In genomic region chr13:24903412-24903811, GRCm38 (mm10) we compare ENCODE assay signal across 31 mouse cellular contexts. TPM values are rescaled to one million over a fixed set of nuclear protein-coding genes. Genes with fewer than 3 reads are reported as not detected.
A peak's percentile ranks its signal among the peaks of the same experiment; 100 is the strongest.
DNase-seq lines count a peak whose midpoint lies in the region; ATAC-seq and TF ChIP-seq lines count a peak whose summit lies in the region.
"Had no signal": no experiment of that assay in that cellular context is flagged by ENCODE, and none has a peak within 500 bp of the region (broad histone marks: within the 10 kb centered on the region; RNA-seq: fewer than 3 reads in every experiment).

No protein-coding gene starts in this region.

- no peaks in the 10 kb centered on the region for H3K9me3 ChIP-seq in lung, postnatal 0 days (ENCODE audit: low read length)
- H3K9me3 ChIP-seq in heart, embryonic 15.5 days (replicated peaks), result no peaks in the 10 kb centered on the region
- H3K9me3 ChIP-seq: embryonic facial prominence, embryonic 10.5 days; embryonic facial prominence, embryonic 15.5 days; forebrain, embryonic 13.5 days; limb, embryonic 15.5 days; liver, embryonic 13.5 days; midbrain, embryonic 12.5 days; neural tube, embryonic 13.5 days had no signal

- no peak overlapping the region for H3K4me2 ChIP-seq in lung, postnatal 0 days (replicated peaks; ENCODE audit: low read depth, low read length)
- H3K4me2 ChIP-seq in heart, embryonic 15.5 days, result no peak overlapping the region
- H3K4me2 ChIP-seq: embryonic facial prominence, embryonic 15.5 days; forebrain, embryonic 13.5 days; hindbrain, embryonic 14.5 days; limb, embryonic 15.5 days; liver, embryonic 13.5 days; midbrain, embryonic 12.5 days; neural tube, embryonic 13.5 days had no signal

- no peak for TF ChIP-seq CTCF in lung, postnatal 0 days (IDR thresholded peaks at IDR 0.05)

- H3K27ac ChIP-seq in lung, postnatal 0 days (ENCODE audit: low read length), result no peak overlapping the region
- H3K27ac ChIP-seq in heart, embryonic 15.5 days, result peak overlapping the region; percentile 37
- H3K27ac ChIP-seq: embryonic facial prominence, embryonic 10.5 days; embryonic facial prominence, embryonic 15.5 days; forebrain, embryonic 13.5 days; gastrocnemius, adult 2 months; hindbrain, embryonic 14.5 days; limb, embryonic 15.5 days; liver, embryonic 13.5 days; midbrain, embryonic 12.5 days; neural tube, embryonic 13.5 days had no signal

- peak; percentile 72 for TF ChIP-seq EP300 in lung, postnatal 0 days (IDR thresholded peaks at IDR 0.05)

- DNase-seq in lung, postnatal 0 days (ENCODE audit: low spot score), result no peak
- DNase-seq in lung, postnatal 25 days (ENCODE audit: low spot score), result no peak
- DNase-seq in heart, adult 9 months (ENCODE audit: low spot score in 2 of 2), result peak; percentile 37 to 48
- peak; percentile 21 to 24 for DNase-seq in heart, postnatal 36 days
- no peak for DNase-seq in c-Kit-positive CD71-positive TER-119-positive erythroid progenitor cells, embryonic 14.5 days (ENCODE audit: low spot score)
- DNase-seq: adrenal gland, postnatal 25 days; B cell, adult 2 months; cerebellum, adult 2 months; cerebellum, postnatal 14 days; gastrocnemius, adult 2 months; gastrocnemius, postnatal 36 days; kidney, adult 9 months; kidney, postnatal 10 days; layer of hippocampus, postnatal 36 days; left cerebral cortex, postnatal 4 days; liver, embryonic 13.5 days; lung, adult 18-20 months; lung, postnatal 10 days; thymus, postnatal 14 days had no signal

- H3K4me3 ChIP-seq in lung, postnatal 0 days (ENCODE audit: low read depth, low read length), result no peak overlapping the region
- H3K4me3 ChIP-seq in heart, embryonic 15.5 days, result no peak overlapping the region
- H3K4me3 ChIP-seq: embryonic facial prominence, embryonic 10.5 days; embryonic facial prominence, embryonic 15.5 days; forebrain, embryonic 13.5 days; gastrocnemius, adult 2 months; limb, embryonic 15.5 days; liver, embryonic 13.5 days; megakaryocyte, embryonic 14.5 days; midbrain, embryonic 12.5 days; neural tube, embryonic 13.5 days had no signal

- H3K36me3 ChIP-seq in lung, postnatal 0 days (ENCODE audit: insufficient read depth, low read length), result no peaks in the 10 kb centered on the region
- no peaks in the 10 kb centered on the region for H3K36me3 ChIP-seq in heart, embryonic 15.5 days
- H3K36me3 ChIP-seq: embryonic facial prominence, embryonic 10.5 days; embryonic facial prominence, embryonic 15.5 days; limb, embryonic 15.5 days; liver, embryonic 13.5 days; midbrain, embryonic 12.5 days; neural tube, embryonic 13.5 days had no signal

- H3K9ac ChIP-seq in lung, postnatal 0 days (replicated peaks; ENCODE audit: low read depth), result no peak overlapping the region
- H3K9ac ChIP-seq in heart, embryonic 15.5 days, result no peak overlapping the region
- H3K9ac ChIP-seq: embryonic facial prominence, embryonic 15.5 days; forebrain, embryonic 13.5 days; hindbrain, embryonic 14.5 days; limb, embryonic 15.5 days; liver, embryonic 13.5 days; midbrain, embryonic 12.5 days; neural tube, embryonic 13.5 days had no signal

- no peaks in the 10 kb centered on the region for H3K27me3 ChIP-seq in lung, postnatal 0 days (replicated peaks; ENCODE audit: insufficient read depth, low read length)
- H3K27me3 ChIP-seq in heart, embryonic 15.5 days, result no peaks in the 10 kb centered on the region
- H3K27me3 ChIP-seq: embryonic facial prominence, embryonic 15.5 days; forebrain, embryonic 13.5 days; limb, embryonic 15.5 days; liver, embryonic 13.5 days; midbrain, embryonic 12.5 days; neural tube, embryonic 13.5 days had no signal

- 68% methylated on average over 6 of the region's 6 CpGs for WGBS in lung, postnatal 0 days
- WGBS in heart, embryonic 15.5 days, result 46% methylated on average over 6 of the region's 6 CpGs

- ATAC-seq in lung, postnatal 0 days, result no peak
- peak; percentile 76; the same call in 1 of the 2 replicates for ATAC-seq in heart, embryonic 15.5 days (replicated peaks; ENCODE audit: insufficient number of reproducible peaks, insufficient read depth, low FRiP score, low read depth)
- ATAC-seq in frontal cortex, adult (ENCODE audit: low TSS enrichment), result no peak
- ATAC-seq: forebrain, embryonic 13.5 days; intestine, postnatal 0 days had no signal

- intact Hi-C loops in heart, postnatal 36 days (cut with DNase I), result no loop called here

- H3K4me1 ChIP-seq in lung, postnatal 0 days (ENCODE audit: insufficient read depth, low read depth, low read length), result no peaks in the 10 kb centered on the region
- H3K4me1 ChIP-seq in heart, embryonic 15.5 days (replicated peaks), result peaks cover 3% of the 10 kb centered on the region; the same call in 1 of the 2 replicates
- H3K4me1 ChIP-seq: embryonic facial prominence, embryonic 10.5 days; embryonic facial prominence, embryonic 15.5 days; forebrain, embryonic 13.5 days; limb, embryonic 15.5 days; liver, embryonic 13.5 days; neural tube, embryonic 13.5 days had no signal

RNA-seq across cellular contexts. Expression of gene Aldh5a1, which starts 34.0 kb away (rescaled TPM):
- polyA plus RNA-seq in lung, postnatal 0 days (2015; fragmentation: Nextera tagmentation; extraction: Ambion mirVana), result 2.0 and 2.3 TPM in 2 replicates
- polyA plus RNA-seq in heart, embryonic 15.5 days (2015; fragmentation: Nextera tagmentation; extraction: Ambion mirVana), result 12.6 TPM in 2 replicates
- 10 to 100 TPM; 23.4 to 26.5 TPM for total RNA-seq in heart, postnatal 36 days (2021)

RNA-seq across cellular contexts. Expression of gene Gpld1, which starts 39.5 kb away (rescaled TPM):
- polyA plus RNA-seq in lung, postnatal 0 days (2015; fragmentation: Nextera tagmentation; extraction: Ambion mirVana), result 0.56 and 0.99 TPM in 2 replicates
- polyA plus RNA-seq in heart, embryonic 15.5 days (2015; fragmentation: Nextera tagmentation; extraction: Ambion mirVana), result 0.31 and 0.32 TPM in 2 replicates
- 1 to 10 TPM; 1.4 to 2.5 TPM for total RNA-seq in heart, postnatal 36 days (2021)

RNA-seq across cellular contexts. Expression of gene D130043K22Rik, which starts 58.5 kb away (rescaled TPM):
- polyA plus RNA-seq in lung, postnatal 0 days (2015; fragmentation: Nextera tagmentation; extraction: Ambion mirVana), result 0.33 and 0.35 TPM in 2 replicates
- 0.03 and 0.24 TPM in 2 replicates for polyA plus RNA-seq in heart, embryonic 15.5 days (2015; fragmentation: Nextera tagmentation; extraction: Ambion mirVana)
- not detected for total RNA-seq in heart, postnatal 36 days (2021)
- total RNA-seq: gastrocnemius, adult 2 months; gastrocnemius, postnatal 36 days; hematopoietic stem cell, adult 5-6 weeks had no signal

Comparison
In these comparisons a context has a peak if more than half of its experiments do, and no peak if none do; other contexts are left out.
1. DNase-seq: peak in heart, adult 9 months (2 of 2) and heart, postnatal 36 days (2 of 2); none in lung, postnatal 0 days (single experiment), lung, postnatal 25 days (single experiment) and c-Kit-positive CD71-positive TER-119-positive erythroid progenitor cells, embryonic 14.5 days (single experiment).